Mouse (Mus musculus) ES-Bruce4 (cell line): ENCODE results near the gene Lxn. TPM values are rescaled to one million over a fixed set of nuclear protein-coding genes. Genes with fewer than 3 reads are reported as not detected.

ENCODE experiments used
- H3K27ac ChIP-seq: 2 replicates; pipeline ENCODE4 v1.5.1; 2012; ENCODE audit warnings: low read length, inconsistent platforms; ENCODE audit not compliant: insufficient read depth
- H3K27me3 ChIP-seq: 2 replicates; pipeline ENCODE4 v1.6.1; 2012; ENCODE audit warnings: mild to moderate bottlenecking, low read length, inconsistent platforms; ENCODE audit not compliant: control insufficient read depth, poor library complexity, insufficient read depth, severe bottlenecking
- H3K36me3 ChIP-seq: 2 replicates; pipeline ENCODE4 v1.6.1; 2012; ENCODE audit warnings: inconsistent platforms, mild to moderate bottlenecking, low read length, moderate library complexity; ENCODE audit not compliant: control insufficient read depth, poor library complexity, insufficient read depth, severe bottlenecking
- H3K4me1 ChIP-seq: one replicate; pipeline ENCODE4 v1.8.1; 2011; ENCODE audit warnings: low read length; ENCODE audit not compliant: control insufficient read depth, insufficient read depth
- H3K4me3 ChIP-seq: 2 replicates; pipeline ENCODE4 v1.5.1; 2011; ENCODE audit warnings: low read depth, mild to moderate bottlenecking, low read length
- H3K9ac ChIP-seq: 2 replicates; pipeline ENCODE4 v1.6.1; 2012; ENCODE audit warnings: low read depth, mild to moderate bottlenecking, inconsistent platforms; ENCODE audit not compliant: poor library complexity, severe bottlenecking
- H3K9me3 ChIP-seq: replicated peaks from 2 replicates; pipeline ENCODE4 v1.6.1; 2012; ENCODE audit warnings: mild to moderate bottlenecking, low read length, inconsistent platforms; ENCODE audit not compliant: control insufficient read depth, poor library complexity, insufficient read depth, severe bottlenecking
- CTCF ChIP-seq: IDR thresholded peaks from one replicate; pipeline ENCODE4 v1.8.1; 2011; ENCODE audit warnings: low read depth, low read length
- EP300 ChIP-seq: IDR thresholded peaks from 2 replicates; pipeline ENCODE4 v1.6.1; 2011; ENCODE audit warnings: low read depth, low read length; ENCODE audit not compliant: insufficient read depth
- POLR2A ChIP-seq: IDR thresholded peaks from one replicate; pipeline ENCODE4 v1.8.1; 2011; ENCODE audit warnings: low read length; ENCODE audit not compliant: insufficient read depth
- polyA plus RNA-seq: library from polyadenylated mRNA; stranded (reverse); fragments of >200 nt; gene quantifications from 2 replicates; pipeline ENCODE4 v1.2.4, GENCODE M21; 2011; ENCODE audit warnings: low read depth; ENCODE audit not compliant: missing spikeins, insufficient read depth, insufficient read length

Gene Lxn
- polyA plus RNA-seq, 1 experiment: 14.2 TPM

GRCm38 (mm10) chr3:67498773-67499405, 35.2 kb upstream of the Lxn start:
- Histone ChIP-seq H3K4me1 (peaks cover 7% of the 10 kb centered on the region), H3K27me3 (no peaks in the 10 kb centered on the region), H3K4me3 (no peak overlapping the region), H3K36me3 (no peaks in the 10 kb centered on the region), H3K9ac (no peak overlapping the region), H3K27ac (no peak overlapping the region), H3K9me3 (peaks cover 8% of the 10 kb centered on the region; the same call in 1 of the 2 replicates)
- TF ChIP-seq CTCF (no peak), EP300 (no peak), POLR2A (no peak)

- H3K9ac ChIP-seq: no peak overlapping the region
- H3K27ac ChIP-seq: no peak overlapping the region
- H3K4me3 ChIP-seq: no peak overlapping the region
- H3K36me3 ChIP-seq: no peaks in the 10 kb centered on the region
- peaks cover 8% of the 10 kb centered on the region; the same call in 1 of the 2 replicates for H3K9me3 ChIP-seq
- H3K4me1 ChIP-seq: peaks cover 3% of the 10 kb centered on the region
- TF ChIP-seq POLR2A: no peak
- no peak for TF ChIP-seq EP300
- no peak for TF ChIP-seq CTCF
- no peaks in the 10 kb centered on the region for H3K27me3 ChIP-seq
These were observed 34.3 kb upstream of the Lxn start for GRCm38 (mm10) chr3:67497998-67498397.

- Histone ChIP-seq H3K9me3 (peaks cover 8% of the 10 kb centered on the region; the same call in 1 of the 2 replicates), H3K36me3 (no peaks in the 10 kb centered on the region), H3K4me3 (no peak overlapping the region), H3K4me1 (no peaks in the 10 kb centered on the region), H3K9ac (no peak overlapping the region), H3K27ac (no peak overlapping the region), H3K27me3 (no peaks in the 10 kb centered on the region)
- TF ChIP-seq CTCF (no peak), POLR2A (no peak), EP300 (no peak)
These were observed 32.6 kb upstream of the Lxn start for GRCm38 (mm10) chr3:67496310-67496709.

- Histone ChIP-seq H3K27ac (no peak overlapping the region), H3K4me1 (no peaks in the 10 kb centered on the region), H3K9me3 (no peaks in the 10 kb centered on the region), H3K36me3 (no peaks in the 10 kb centered on the region), H3K27me3 (no peaks in the 10 kb centered on the region), H3K4me3 (no peak overlapping the region), H3K9ac (no peak overlapping the region)
- TF ChIP-seq POLR2A: no peak
- TF ChIP-seq CTCF: no peak
- no peak for TF ChIP-seq EP300
These were observed 29.4 kb upstream of the Lxn start for GRCm38 (mm10) chr3:67493132-67493531.

- no peaks in the 10 kb centered on the region for H3K27me3 ChIP-seq
- TF ChIP-seq POLR2A (no peak), EP300 (no peak), CTCF (no peak)
- no peak overlapping the region for H3K27ac ChIP-seq
- H3K9me3 ChIP-seq: no peaks in the 10 kb centered on the region
- H3K36me3 ChIP-seq: no peaks in the 10 kb centered on the region
- peaks cover 1% of the 10 kb centered on the region for H3K4me1 ChIP-seq
- no peak overlapping the region for H3K9ac ChIP-seq
- no peak overlapping the region for H3K4me3 ChIP-seq
These were observed 28.6 kb upstream of the Lxn start for GRCm38 (mm10) chr3:67492086-67492869.

- H3K27ac ChIP-seq: no peak overlapping the region
- peaks cover 1% of the 10 kb centered on the region for H3K4me1 ChIP-seq
- TF ChIP-seq CTCF (no peak), EP300 (no peak), POLR2A (no peak)
- H3K9me3 ChIP-seq: no peaks in the 10 kb centered on the region
- H3K4me3 ChIP-seq: no peak overlapping the region
- H3K36me3 ChIP-seq: no peaks in the 10 kb centered on the region
- H3K9ac ChIP-seq: no peak overlapping the region
- H3K27me3 ChIP-seq: no peaks in the 10 kb centered on the region
These were observed 26.4 kb upstream of the Lxn start for GRCm38 (mm10) chr3:67490156-67490555.
